Mouse (Mus musculus) NIH3T3 (cell line): ENCODE data around the gene Dhrs3.

Source experiments
- DNase-seq: peaks from one replicate; pipeline ENCODE4 v3.0.0-alpha.2; 2012; ENCODE audit warnings: low read depth

Gene Dhrs3

DNA sequence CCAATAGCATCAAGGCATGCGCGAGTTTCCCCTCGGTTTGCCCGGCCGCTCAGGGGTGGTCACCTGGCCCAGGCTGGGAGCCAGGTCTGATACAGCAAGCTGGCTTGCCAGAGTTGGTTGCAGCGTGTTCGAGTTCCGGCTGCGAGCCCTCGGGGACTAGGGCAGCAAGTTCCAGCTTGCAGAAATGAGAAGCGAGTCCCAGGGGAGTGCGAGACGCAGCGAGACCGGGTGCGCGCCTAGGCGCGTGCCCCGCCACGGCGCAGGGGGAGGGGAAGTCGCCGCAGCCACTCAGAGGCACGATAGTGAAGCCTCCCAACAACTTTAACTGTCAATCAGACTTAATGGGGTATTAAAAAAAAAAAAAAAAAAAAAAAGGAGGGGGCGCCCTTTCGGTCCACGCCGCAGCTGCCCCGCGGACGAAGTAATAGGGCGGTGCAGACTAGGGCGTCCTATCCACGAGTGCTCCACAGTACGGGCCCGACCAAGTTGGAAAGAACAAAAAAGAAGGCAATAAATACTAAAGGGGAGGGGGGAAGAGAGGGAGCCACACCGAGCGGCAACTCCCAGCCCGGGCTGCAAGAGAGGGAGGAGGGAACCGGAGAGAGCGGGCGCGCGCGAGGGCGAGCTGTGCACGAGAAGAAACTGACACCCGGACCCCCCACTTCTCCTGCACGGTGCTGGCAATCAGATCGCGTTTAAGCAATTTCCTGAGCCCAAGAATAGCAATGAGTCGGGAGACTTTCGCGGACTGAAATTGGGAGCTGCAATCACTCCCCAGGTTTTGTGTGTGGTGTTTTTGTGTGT lies at the start of gene Dhrs3:
Gene Dhrs3, plus strand, starts transcription at position 695 of the 804 bp plus-strand sequence.
- peak; percentile 89 for DNase-seq

DNA sequence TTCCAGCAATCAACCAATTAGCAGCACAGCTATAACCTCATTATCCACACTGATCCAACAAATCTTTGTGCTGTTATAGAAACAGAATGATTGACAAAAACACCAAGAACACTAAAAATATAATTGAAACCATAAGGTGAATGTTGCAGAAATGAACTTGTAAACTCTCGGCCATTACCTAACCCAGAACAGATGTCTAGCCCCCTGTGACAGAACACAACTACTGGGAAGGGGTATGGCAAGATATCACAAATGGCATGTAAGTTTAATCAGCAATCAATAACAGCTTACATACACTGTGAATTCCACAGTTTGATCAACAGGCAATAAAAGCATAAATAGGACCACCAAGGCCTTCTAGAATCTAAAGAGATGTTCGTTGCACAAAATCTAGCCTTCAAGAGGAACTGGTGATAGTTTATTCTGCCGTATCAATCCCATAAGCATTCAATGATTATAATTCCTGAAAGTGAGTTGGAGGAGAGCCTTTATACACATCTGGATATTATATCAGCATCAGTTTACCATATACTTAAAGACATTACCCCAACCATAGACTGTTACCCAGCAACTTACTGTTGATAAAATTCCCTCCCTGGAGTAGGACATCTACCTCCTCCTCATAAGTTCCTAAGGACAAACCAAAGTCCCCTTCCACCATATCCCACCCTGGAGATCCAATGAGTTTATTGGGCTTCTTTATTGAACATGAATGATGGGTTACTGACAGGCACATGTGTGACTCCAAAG lies 30.7 kb upstream of the Dhrs3 start:
- no peak for DNase-seq

GRCm38 (mm10) chr4:144867926-144868325 lies 24.7 kb upstream of the Dhrs3 start:
- no peak for DNase-seq

DNA sequence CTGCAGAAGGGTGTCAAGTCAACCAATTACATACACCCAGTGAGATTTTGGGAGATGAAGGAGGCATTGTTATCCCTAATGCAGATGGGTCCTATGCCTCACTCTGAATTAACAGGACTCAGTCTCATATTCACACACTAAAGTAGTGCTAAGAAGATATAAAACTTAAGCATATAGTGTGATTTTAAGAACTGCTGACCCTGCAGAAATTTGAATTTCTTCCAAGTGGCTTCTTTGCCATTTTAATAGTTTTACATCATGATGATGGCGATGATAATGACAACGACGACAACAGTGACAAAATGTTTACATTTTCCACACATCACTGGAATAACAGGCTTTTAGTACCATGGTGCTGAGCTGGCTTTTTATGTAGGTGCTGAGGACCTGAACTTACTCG lies 24.0 kb upstream of the Dhrs3 start:
- no peak for DNase-seq

- DNase-seq, result peak; percentile 39
These were observed 19.7 kb upstream of the Dhrs3 start for GRCm38 (mm10) chr4:144872905-144873304.

DNA sequence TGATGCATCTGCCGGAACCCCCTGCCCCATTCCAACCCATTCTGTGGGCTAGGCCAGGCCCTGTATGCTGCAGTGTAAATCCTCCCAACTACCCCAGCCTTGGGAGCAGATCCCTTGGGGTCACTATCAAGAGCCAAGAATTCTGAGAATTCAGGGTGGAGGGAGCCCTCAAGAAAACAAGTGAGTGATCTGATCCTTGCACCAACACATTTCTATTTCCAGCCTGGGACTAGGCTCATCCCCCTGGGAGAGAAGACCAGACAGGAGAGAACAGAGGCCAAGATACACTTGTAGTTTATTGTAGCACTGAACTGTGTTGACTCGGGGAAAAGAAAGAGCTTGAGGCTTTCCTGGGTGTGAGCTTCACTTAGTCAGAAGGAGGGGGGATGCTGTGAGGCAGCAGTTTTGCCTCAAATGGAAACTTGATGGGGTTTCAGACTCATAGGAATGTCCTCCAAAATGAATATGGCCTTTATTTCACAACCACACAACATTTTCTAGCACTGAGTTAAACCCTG lies 17.0 kb upstream of the Dhrs3 start:
- DNase-seq, result peak; percentile 56

- no peak for DNase-seq
These were observed 13.1 kb upstream of the Dhrs3 start for GRCm38 (mm10) chr4:144879549-144879948.

DNA sequence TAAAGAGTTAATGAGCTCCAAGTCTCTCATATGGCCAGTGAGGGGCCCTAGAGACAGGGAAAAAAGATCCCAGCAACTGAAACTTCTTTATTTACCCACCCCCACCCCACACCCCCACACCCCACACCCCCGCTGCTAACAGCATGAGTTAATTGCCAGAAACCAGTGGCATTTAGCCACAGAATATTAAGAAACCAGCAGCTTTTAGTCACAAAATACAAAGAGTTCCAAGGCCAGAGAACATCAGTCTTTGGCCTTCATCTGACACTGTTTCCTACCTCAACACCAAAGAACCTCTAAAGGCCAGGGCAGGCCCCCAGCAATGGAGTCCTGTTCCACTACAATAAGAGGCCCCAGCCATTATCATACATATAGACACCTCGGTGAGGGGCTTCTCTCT lies 11.3 kb upstream of the Dhrs3 start:
- DNase-seq, result no peak

DNA sequence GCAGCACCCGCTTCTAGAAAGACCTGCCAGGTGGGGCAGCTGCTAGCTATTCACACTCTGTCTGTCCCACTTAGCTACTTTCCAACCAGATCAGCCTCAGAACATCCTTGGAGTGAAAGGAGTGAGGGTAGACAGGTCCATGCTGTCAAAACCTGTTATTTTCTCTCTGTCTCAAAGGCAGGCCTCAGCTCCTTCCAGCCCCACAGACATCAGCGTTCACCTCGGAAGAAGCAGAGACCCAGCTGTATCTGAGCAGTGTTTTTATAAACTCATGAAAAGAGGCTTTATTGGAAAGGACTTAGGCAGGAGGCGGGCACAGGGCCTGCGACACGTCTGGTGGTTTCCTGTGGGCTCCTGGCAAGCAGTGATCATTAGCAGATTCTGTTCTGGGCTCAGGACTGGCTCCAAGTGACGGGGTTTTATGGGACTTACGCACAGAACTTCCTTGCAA lies 9.7 kb upstream of the Dhrs3 start:
- no peak for DNase-seq

- DNase-seq, result no peak
These were observed 6.2 kb upstream of the Dhrs3 start for GRCm38 (mm10) chr4:144886460-144886859.

- no peak for DNase-seq
These were observed 3.9 kb upstream of the Dhrs3 start for GRCm38 (mm10) chr4:144888750-144889149.

- DNase-seq, result peak; percentile 39
These were observed 2.9 kb upstream of the Dhrs3 start for GRCm38 (mm10) chr4:144889505-144890301.

DNA sequence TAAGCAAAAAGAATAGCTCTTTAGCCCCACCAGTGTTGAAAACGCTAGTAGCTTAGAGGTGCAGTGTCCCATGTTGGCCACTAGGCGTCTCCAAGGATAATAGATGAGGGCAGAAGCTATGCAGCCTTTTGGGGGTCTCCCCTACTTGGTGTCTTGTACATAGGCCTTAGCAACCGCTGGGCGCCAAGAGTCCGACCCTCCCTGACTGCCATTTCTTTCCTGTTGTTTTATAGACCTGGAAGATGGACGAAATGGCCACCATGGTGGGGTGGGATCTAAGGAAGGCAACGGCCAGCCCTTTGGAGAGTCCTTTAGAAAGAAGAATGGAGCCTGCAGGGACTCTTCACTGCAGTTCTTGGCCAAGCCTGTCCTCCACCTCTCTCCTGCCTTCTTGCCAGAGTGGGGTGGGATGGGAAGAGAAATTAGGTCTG lies 1.9 kb upstream of the Dhrs3 start:
- DNase-seq, result peak; percentile 80

GRCm38 (mm10) chr4:144891121-144891711 lies 1.4 kb upstream of the Dhrs3 start:
- DNase-seq, result peak; percentile 79

- DNase-seq, result no peak
These were observed 889 bp upstream of the Dhrs3 start for GRCm38 (mm10) chr4:144891743-144892132.

DNA sequence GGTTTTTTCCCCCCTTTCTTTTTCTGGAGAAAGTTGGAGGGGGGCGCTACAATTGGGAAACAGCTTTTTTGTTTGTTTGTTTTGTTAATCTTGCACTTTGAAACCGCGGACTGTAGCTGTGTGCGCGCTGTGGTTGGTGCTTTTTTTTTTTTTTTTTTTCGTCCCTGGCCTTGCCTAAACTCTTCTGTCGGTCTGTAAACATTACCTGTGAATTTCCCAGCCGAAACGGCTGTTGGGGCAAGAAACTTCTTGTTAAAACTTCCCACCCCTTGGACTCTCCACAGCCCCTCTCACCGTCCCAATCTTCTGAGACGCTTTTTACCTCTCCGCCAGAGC lies 278 bp downstream of the Dhrs3 start:
- no peak for DNase-seq

DNA sequence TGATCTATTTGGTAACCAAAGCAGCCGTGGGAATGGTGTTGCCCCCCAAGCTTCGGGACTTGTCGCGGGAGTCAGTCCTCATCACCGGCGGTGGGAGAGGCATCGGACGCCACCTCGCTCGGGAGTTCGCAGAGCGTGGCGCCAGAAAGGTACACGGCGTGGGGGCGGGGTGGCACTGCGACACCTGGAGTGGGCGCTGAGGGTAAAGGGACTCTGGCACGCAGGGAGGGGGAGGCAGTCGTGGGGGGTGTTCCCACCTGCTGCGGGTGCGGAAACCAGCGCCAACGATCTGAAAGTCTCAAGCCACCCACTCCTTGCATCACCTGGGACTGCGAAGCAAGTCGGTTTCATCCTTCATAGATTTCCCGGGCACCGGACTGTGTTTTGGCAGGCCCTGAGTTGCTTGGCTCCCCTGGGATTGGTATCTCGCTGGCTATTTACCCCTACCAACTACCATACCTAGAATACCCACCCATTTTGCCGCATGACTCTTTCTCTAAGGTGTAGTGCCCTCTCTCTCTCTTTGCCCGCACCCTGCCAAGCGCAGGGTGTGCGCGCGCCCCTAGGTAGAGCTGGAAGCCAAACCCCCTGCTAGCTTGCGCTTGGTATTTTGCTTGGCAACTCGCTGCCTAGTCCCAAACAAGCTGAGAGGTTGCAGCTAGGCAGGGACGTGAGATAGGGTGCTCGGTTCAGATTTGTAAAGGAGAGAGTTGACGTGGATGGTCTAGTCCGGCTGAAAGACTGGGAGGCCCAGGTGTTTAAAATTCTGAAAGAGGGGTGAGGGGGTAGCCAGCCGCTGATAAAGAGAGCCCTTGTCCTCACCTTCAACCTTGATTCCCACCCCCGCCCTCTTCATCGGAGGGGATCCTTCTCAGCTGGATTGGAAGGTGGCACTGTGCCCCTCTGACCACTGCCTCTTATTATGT lies 1.2 kb downstream of the Dhrs3 start:
- peak; percentile 37 for DNase-seq

DNA sequence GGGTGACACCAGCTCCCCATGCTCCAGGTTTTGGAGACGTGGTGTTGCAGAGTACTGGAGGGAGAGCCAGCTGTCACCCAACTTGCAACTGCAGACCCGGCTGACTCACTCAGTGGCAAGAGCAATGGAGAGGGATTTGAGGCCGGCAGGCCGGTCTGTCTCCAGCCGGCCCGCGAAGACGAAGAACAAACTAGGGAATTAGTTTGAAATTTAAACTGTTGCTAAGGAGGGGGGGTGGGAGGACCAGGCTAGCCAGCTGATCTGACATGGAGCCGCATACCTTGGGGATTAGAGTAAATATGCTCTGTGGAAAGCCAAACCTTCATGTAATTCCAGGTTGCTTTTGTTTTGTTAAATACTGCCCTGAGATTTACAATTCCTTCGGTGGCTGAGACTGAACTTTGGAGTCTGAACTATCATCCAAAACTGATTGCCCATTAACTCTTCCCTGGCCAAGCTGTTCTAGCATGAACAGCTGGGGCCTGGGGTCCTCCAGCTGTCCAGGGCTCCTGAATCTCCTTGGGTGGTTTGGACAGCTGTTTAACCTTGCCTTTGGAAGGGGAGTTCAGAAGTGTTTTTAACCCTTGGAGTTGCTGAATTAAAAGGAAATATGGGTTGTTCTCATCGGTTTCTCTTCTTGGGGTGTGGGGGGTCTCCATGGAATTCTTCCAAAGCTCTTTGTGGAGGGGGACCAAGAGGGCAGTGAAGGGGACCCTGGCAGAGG lies 2.0 kb downstream of the Dhrs3 start:
- peak; percentile 50 for DNase-seq

GRCm38 (mm10) chr4:144895211-144895590 lies 2.6 kb downstream of the Dhrs3 start:
- peak; percentile 28 for DNase-seq

- DNase-seq, result peak; percentile 71
These were observed 3.7 kb downstream of the Dhrs3 start for GRCm38 (mm10) chr4:144896321-144896720.
